Mouse (Mus musculus) c-Kit-positive CD71-positive TER-119-negative erythroid progenitor cells, embryonic 14.5 days (primary cell): ENCODE measurements around the gene Plekhm1.

Source experiments
- DNase-seq: peaks from one replicate; pipeline ENCODE4 v3.0.0-alpha.2; 2013; ENCODE audit warnings: low read depth

Plekhm1 gene

DNA sequence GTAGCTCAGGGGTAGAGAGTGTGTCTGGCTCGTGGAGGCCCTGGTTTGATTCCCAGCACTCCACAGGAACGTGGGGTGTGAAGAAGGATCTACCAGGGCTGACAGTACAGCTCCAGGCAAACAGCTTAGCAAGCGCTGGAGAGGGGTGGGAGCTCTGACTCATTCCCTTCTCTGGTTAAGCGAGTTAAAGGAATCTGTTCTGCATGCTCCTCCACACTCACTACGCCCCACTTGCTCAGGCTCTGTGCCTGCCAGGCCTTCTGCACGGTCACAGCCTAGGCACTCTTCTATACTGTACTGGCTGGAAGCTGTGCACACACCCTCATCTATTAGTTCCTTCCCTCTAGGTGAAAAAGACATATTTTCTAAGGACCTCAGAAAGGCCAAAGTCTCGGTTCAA is 18.5 kb downstream of the Plekhm1 start:
- DNase-seq = no peak

DNA sequence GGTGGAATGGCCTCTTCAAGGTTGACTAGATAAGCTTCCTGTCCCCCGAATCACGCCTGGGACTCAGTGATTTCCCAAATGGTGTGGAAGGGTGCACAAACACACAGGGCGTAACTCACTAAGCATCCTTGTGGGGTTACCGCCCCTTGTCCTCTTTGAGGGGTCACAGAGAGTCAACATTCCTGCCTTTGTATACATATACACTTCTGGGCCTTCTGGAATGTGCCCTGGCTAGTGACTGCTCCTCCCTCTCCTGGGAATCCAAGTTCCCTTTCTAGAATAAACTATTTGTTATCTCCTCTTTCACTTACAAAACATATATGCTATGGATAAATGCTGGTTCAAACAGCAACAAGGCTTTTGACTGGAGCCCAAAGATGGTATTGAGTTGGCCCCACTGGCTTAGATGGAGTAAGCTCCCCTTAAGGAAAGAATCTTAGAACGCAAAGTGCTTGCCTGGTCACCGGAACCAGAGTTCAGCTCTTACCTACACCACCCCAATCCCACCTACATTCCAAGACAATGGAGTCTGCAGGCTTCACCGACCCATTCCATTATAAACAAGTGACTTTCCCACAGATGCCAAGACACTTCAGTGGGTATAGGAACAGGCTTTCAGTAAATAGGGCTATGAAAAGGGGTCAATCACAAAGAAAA is 24.5 kb downstream of the Plekhm1 start:
- no peak for DNase-seq

DNA sequence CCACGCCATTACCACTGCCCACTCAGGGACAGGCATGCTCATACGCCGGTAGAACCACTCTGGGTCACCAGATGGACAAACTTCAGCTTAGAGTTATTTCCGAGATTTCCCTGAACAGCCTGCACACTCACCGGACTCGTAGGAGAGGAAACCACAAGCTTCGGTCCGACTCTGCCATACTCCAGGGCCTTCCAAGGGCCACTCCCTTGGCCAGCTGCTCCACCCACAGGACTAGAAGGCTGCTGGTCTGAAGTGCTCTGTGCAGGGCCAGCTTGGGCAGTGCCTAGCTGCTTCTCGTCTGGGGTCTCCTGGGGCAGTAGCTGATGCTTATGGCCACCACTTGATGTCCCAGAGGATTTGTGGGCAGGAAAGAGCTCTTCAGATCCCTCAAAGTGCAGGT is 25.7 kb downstream of the Plekhm1 start:
- DNase-seq = no peak

DNA sequence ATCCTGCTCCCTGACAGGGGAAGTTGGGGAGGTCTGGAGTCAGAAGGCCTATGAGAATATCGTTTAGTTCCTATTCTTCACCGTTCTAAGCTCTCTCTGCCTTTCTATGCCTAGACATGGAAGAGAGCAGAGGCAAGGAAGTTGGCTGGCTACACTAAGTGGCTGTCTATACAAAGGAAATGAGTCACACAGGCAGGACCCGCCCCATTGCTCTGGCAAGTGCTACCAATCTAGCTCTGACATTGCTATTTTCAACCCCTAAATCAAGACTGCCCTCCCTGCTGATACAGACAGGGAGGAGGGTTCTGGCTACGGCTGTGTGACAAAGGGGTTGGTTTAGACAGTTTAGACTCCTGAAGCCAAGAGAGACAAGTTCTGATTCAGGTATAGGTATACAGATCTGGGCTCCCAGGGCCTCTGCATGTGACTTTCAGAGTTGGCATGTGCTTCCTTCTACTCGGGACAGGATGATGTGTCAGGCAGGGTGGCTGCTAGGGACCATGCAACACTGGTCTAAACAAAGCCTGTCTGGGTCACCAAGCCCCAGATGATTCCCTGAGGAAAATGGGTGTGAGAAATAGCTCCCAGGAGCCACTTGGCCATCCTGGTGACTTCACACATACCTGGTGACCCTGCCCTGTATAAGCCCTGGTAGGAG is 30.4 kb downstream of the Plekhm1 start:
- no peak for DNase-seq

DNA sequence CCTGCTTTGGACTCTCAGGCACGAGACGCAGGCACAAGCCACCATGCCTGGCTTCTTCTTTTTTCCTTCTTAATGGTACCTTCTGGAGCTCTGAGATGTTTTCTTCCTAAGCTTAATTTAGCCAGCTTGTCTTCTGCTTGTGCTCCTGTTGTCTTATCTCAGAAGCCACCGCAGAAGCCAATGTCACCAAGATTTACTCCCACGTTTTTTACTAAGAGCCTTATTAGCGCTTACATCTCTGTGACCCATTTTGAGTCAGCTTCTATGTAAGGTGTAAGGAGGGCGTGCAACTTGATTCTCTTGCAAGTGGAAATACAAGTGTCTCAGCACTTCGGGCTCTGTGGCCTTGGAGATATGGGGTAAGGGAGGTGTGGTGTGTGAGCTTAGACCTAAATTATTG is 31.0 kb downstream of the Plekhm1 start:
- DNase-seq = no peak

DNA sequence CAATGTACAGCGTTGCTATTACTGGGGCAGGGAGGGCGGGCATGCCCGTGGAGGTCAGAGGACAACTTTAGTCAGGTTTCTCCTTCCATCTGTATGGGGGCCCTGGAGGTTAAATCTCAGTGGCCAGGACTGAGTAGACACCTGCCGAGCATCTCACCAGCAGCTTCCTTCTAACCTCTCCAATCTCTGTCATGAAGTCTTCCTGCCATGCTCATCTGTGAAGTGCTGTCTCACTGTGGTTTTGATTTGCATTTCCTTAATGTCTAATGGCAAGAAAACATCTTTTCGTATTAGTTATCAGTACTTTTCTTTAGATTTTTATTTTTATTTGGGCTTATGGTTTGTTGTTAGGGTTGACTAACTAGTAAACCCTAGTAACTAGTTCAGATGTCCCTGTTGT is 32.0 kb downstream of the Plekhm1 start:
- no peak for DNase-seq

DNA sequence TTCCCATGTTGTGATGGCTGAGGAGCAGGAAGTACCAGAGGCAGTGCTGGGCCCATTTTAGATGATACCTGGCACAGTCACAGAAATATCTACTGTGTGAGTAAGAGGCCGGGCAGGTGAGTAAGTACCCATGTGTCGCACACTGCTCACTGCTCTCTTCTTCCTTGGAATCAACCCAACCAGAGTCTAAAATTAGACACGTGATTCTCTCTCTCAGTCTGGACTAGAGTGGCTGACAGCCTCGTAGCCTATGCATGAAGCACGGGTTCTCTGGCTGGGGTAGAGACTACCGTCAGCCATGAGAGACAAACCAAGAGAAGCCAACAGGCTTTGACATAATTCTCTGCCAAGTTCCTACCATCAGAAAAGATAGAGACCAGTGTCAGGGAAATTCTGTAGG is 34.1 kb downstream of the Plekhm1 start:
- no peak for DNase-seq

DNA sequence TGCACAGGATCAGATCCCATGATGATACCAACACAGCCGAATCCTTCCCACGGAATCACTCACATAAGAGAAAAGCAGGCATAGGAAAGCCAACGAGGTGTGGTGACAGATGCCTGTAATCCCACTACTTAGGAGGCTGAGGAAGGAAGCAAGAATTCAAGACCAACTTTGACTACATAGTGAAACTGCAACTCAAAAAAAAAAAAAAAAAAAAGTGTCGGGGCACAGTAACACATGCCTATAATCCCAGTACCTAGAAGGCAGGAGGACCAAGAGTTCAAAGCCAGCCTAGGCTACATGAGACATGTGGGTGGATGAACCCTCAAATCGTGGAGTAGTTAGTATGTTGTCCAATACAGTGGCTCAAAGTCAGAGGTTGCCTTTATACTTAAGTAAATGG is 36.7 kb downstream of the Plekhm1 start:
- DNase-seq = no peak

DNA sequence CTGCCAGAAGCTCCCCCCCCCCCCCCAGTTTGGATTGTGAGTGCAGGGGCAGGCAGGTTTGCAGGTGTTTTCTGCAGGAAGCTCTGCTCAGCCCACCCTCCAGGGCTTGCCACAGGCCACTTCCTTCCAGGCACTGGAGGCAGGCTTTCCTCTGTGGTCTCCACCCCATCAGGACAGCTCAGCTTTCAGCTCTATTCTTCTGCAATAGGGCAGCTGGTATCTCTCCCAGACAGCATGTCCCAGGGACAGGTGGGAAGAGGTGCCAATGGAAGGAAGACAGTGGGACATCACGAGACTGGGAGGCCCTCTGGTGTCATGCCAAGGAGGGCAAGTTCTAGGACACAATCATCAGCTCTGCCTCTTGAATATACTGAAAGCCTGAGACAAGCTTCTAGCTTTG is 37.2 kb downstream of the Plekhm1 start:
- no peak for DNase-seq

DNA sequence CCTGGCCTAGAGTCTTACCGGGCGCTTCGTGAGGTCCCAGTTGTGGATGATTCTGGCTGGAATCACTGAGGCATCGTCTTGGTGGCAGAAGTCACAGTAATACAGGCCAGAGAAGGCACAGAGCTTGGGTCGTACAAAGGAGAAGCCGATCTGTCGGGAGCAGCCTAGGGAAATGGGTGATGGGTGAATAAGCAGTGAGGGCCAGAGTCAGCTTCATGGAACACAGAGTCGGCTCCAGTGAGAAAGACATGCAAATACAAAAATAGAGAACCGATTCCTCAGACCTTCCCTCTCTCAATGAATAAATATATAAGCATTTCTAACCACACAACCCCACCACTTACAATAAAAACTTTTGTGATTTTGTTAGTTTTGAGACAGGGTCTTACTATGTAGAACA is 38.6 kb downstream of the Plekhm1 start:
- no peak for DNase-seq

DNA sequence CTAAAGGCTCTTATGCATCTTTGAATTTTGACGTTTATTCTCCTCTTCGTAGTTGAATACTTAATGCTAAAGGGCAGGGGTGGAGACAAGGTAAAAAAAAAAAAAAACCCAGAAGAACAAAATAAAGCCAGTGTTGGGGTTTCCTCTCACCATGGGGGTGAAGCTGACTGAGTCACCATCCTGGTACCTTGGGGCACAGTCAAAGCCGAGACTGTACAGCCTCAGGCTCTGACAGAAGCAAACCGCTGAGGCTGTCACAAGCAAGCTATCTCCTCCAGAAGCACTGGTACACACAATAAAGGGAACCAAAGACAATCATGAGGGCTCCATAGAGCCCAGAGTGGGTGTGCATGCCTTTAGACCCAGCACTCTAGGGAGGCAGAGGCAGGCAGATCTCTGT is 39.9 kb downstream of the Plekhm1 start:
- DNase-seq = no peak

DNA sequence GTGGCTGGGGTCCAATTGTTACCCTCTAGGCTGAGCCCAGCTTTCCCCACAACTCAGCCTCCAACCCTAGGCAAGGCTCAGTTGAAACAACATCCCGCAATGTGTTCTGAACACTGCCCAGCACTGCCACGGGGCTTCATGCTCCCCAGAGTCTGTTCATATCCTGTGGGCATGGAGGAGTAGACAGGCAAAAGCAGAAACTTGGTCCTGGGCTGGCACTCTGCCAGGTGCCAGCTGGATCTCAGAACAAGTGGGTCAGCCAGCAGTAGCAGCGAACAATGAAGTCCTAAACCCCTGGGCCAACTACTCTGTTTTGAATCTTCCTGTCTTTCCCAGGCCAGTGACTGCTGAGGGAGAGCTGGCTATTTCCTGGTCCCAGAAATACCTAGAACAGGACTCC is 40.4 kb downstream of the Plekhm1 start:
- DNase-seq = no peak

DNA sequence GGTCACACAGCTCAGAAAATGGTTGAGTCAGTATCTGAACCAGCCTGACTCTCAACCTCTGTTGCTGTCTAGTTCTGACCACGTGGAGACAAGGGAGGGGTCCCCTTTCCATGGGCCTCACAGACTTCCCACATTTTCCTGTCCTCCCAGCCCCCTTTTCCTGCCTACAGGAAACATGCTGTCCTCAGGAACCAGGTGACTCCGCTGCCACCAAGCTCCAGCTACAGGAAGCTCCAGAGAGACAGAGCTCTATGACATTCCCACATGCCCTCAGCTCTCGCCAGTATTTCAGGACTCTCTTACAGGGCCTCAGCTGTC is 41.3 kb downstream of the Plekhm1 start:
- no peak for DNase-seq

DNA sequence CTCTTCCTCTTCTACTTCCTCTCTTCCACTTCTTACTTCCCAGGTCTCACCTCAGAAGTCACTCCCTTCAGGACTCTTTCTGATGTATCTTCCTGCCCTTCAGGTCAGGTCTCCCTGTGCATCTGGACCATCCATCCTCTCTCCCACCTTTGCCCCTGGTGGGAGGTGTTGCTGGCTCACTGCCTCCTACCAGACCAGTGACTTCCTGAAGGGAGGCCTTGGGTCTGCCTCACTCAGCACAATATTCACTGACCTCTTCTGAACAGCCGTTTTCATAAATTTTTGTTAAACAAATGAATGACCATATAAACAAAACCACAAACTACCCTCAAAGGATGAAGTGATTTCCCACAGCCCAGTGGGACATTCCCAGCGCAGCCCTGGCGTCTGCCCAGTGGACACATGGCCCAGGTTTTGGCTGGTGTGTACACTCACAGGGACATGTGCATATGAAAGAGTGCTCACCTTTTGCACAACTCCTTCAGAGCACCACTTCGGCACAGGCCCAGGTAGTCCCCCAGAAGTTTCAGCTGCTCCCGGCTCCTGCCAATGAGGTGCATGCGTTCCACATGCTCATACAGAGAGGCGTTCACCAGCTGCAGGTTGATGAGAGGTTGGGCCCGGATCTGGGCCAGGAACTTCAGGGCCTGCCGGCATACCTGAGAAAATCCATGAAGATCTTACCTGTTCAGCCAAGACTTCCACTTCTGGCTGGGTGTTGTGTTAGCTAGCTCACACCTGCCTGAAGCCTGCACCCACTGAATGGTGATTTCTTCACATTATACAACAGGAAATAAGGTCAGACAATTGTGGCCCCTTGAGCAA is 41.9 kb downstream of the Plekhm1 start:
- no peak for DNase-seq

DNA sequence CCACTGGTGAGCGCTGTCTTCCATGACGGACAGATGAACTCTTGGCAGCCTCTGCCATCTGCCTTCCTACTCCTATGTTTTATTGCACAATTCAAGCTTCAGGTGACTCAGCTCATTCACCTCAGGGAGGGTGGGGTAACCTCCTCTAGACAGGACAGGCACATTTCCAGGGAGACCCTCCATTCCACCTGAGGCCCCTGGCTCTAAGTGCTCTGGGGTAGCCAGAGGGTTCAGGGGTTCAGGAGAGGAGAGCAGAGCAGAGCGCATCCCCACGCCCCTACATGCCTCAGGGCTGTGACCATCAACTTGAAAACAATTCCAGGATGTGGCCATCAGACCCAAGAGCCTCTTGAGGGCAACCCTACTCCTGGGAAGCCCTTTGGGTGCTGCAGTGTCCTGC is 47.0 kb downstream of the Plekhm1 start:
- DNase-seq = no peak

DNA sequence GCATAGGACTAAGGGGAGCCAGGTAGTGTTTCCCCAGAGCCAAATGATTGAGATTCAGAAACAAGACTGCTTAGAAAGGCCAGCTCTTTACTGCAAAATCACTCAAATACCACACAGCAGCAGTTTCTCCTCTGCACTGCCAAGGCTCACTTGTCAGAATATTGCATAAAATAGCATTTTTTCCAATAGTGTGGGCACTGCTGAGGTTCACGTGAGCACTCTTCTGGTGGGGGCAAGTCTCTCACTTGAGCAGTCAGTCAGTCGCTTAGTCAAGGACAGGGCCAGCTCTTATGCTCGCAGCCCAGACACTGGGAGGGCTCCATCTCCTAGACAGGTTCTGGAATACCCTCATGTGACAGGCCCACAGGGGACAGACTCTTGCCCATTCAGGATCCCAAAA is 47.5 kb downstream of the Plekhm1 start:
- DNase-seq = no peak

DNA sequence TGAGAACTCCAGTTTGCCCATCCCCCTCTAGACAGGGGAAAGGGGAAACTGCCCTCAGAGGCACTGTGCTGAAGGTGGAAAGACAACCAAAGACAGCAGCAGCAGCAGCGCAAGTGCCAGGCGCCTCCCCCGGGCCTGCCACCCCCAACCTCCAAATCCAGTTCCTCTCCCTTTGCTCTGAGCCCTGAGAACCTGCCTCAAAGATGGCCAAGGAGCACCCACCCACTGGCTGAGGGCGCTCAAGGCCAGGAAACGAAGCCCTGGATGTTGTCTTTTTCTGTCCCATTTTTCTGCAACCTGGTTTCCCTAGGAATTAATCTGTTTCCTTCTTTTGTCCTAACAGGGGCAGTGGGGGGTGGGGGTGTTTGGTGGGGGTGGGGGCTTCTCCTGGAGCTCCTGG is 48.2 kb downstream of the Plekhm1 start:
- DNase-seq = no peak

DNA sequence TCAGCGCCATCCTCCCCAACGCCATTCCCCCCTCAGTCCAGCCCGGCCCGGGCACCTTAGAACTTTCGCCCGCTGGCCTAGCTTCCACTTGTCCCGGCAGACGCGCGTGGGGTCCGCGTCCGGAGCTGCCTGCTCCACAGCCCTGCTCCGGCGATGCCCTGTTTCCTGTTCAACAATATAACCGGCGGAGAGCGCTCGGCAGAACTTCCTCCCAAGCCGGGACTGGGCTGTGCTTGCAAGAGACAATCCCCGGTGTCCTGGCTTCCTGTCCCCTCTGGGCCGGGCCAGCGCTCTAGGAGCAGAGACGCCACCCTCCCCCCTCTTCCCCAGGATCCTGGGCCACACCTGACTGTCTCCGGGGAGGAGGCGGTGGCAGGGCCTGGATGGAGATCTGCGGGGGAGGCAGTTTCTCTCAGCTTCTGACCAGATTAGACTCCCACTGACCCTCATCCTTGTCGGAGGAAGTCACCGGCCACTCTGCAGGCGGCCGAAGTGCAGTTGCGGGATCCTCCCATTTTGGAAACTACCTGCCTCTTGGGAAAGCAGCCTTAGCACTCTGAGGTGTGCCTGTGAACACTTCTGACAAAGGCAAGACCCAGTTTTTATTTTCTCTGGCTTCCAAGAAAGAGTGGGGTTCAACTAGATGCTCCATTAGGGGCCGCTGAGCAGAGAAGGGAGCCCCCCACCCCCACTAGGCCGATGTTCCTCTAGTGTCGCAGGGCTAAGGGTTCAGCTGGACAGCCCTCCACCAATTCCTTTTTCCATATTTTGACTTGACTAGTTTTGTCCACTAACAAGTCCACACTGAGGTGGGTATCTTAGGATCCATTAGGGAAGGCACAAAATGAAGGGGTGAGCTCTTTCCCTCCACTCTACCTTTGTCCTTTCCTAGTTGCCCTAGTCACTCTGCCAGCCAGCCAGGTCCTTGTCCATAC is 49.0 kb downstream of the Plekhm1 start, which contains the start of gene Arhgap27:
Gene Arhgap27, minus strand, starts transcription at position 479 of the 935 bp plus-strand sequence.
- no peak for DNase-seq

DNA sequence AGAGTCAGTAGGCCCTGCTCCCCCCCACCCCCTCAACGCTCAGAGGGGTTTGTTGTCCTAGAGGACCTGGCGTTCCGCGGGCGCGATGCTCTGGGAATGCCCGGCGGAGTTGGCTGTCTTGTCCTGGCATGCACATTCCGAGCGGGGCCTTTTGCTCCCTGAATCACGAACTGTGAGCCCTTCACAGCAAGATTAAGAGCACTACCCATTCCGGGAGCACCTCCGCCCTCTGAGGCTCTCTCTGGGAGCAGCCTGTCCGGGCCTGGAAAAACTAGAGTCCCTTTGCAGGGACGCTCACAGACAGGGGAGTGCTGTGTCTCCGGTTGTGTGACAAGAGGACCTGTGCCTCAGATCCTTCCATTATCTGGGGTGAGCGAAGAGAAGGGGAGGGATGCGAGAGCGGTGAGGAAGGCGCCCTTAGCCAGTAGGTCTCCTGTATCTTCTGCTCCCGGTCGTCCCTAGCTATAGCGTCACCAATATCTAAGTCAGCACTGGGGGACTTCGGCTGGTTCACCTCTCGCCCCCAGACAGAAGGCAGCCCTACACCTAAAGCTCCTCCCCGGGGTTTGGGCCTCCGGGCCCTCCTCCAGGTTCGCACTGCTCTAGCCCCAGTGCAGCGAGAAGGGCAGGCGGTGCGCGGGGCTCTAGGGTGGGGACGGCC is 49.8 kb downstream of the Plekhm1 start:
- DNase-seq = no peak

DNA sequence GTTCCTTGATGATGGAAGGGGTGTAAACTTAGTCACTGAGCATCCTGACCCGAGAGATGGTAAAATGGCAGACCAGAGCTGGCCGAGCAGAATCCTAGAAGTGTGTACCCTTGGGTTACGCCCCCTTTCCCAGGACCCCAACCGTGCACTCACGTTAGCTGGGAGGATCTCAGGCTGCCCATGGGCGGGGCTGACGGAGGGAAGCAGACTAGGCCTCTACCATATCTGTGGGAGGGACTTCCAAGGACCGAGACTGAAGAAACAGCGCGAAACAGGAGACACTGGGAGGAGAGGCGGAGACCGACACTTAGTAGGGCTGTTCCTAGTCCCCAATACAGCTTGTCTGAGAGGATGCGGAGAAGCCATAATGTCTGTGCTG is 50.4 kb downstream of the Plekhm1 start:
- no peak for DNase-seq

DNA sequence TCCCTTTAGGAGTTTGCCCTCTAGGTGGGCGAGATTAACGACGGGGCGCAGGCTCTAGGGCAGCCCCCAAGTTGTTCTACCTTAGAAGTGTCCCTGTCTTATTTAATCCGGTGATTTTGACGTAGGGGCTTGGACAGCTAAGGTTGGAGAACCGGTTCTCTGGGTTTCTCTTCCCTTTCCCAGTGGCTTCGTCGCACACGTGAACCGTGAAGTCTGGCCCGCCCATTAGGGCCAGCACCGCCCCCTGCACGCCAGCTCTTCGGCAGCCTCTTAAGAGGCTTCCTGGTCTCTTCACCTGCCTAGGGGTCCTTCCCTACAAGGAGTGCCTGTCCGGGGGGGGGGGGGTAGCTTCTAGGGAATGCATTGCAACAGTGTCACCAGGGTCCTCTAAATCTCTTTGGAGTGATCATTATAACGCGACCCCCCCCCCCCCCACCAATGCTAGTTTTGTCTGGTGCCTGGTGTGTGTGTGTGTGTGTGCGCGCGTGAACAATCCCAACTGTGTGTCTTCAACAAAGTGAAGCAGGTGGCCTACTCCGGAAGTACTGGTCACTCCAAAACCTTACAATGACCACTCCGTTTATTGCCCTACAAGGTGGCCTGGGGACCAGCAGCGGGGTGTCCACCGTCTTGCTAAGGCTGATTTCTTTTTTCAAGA is 51.0 kb downstream of the Plekhm1 start:
- DNase-seq = no peak
